Mouse (Mus musculus) midbrain, embryonic 15.5 days (tissue): ENCODE results near the gene Gm20388. TPM values are rescaled to one million over a fixed set of nuclear protein-coding genes. Genes with fewer than 3 reads are reported as not detected.
"Not testable (repeated sequence)": the region's sequence is repeated elsewhere in the genome, so short reads cannot be mapped to it uniquely, and the experiment has no call there.

Source experiments
- ATAC-seq: fragments of 200-750 bp; cut with Nextera tagmentation; replicated peaks from 2 replicates; pipeline ENCODE4 v1.8.0; 2017; ENCODE audit warnings: moderate TSS enrichment
- H3K27ac ChIP-seq: fragments of 300-500 bp; sonication (generic); 2 replicates; pipeline ENCODE4 v1.5.1; 2015; ENCODE audit warnings: mild to moderate bottlenecking, inconsistent platforms
- H3K27me3 ChIP-seq: fragments of 300-500 bp; sonication (generic); replicated peaks from 2 replicates; pipeline ENCODE4 v1.6.1; 2015; ENCODE audit warnings: inconsistent platforms
- H3K36me3 ChIP-seq: fragments of 300-500 bp; sonication (generic); replicated peaks from 2 replicates; pipeline ENCODE4 v1.6.1; 2015; ENCODE audit warnings: inconsistent platforms
- H3K4me1 ChIP-seq: fragments of 300-500 bp; sonication (generic); 2 replicates; pipeline ENCODE4 v1.6.1; 2015; ENCODE audit warnings: inconsistent platforms
- H3K4me2 ChIP-seq: fragments of 300-500 bp; sonication (generic); 2 replicates; pipeline ENCODE4 v1.6.1; 2015; ENCODE audit warnings: inconsistent platforms, mild to moderate bottlenecking, moderate library complexity
- H3K4me3 ChIP-seq: fragments of 300-500 bp; sonication (generic); 2 replicates; pipeline ENCODE4 v1.5.1; 2015; ENCODE audit warnings: mild to moderate bottlenecking, inconsistent platforms
- H3K9ac ChIP-seq: fragments of 300-500 bp; sonication (generic); 2 replicates; pipeline ENCODE4 v1.6.1; 2015; ENCODE audit warnings: mild to moderate bottlenecking, inconsistent platforms
- H3K9me3 ChIP-seq: fragments of 300-500 bp; sonication (generic); 2 replicates; pipeline ENCODE4 v1.6.1; 2016; ENCODE audit warnings: inconsistent platforms
- WGBS: fragments of 180-500 bp; shearing (Covaris S2); methylation state at CpG from one replicate; pipeline ENCODE4 v1.1.7; 2015; ENCODE audit warnings: mixed read lengths; 5-methylcytosine and 5-hydroxymethylcytosine counted together
- polyA plus RNA-seq: library from polyadenylated mRNA; unstranded; fragments of >200 nt; fragmentation: Nextera tagmentation; extraction: Ambion mirVana; gene quantifications from 2 replicates; pipeline ENCODE4 v1.2.1, GENCODE M21; 2015

The Gm20388 gene
- polyA plus RNA-seq, 1 experiment from 2014 or later = 5.6 TPM

DNA sequence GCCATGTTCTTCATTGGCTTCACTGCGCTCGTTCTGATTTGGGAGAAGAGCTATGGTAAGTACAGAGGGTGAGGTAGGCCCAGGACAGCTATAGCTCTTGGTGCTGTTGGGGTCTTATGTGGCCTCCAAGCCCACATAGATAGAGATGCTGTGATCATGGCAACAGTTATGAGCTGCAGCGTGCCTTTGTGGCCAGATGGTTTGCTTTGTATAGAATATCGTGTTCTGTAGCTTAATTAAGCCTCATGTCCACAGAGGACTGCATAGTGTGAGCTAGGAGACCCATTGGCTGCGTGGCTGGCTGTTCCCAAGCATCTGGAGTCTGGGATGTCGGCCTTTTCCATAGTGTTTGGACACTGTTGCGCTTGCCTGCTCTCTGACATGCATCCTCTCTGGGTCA lies 762.7 kb downstream of the Gm20388 start:
- H3K27me3 ChIP-seq = no peaks in the 10 kb centered on the region
- peaks cover 24% of the 10 kb centered on the region for H3K4me1 ChIP-seq
- H3K36me3 ChIP-seq = peaks cover 18% of the 10 kb centered on the region; the same call in 1 of the 2 replicates
- WGBS = 93% methylated on average over 7 of the region's 7 CpGs
- no peak overlapping the region for H3K9ac ChIP-seq
- no peak for ATAC-seq
- no peak overlapping the region for H3K27ac ChIP-seq
- H3K4me2 ChIP-seq = no peak overlapping the region
- H3K9me3 ChIP-seq = no peaks in the 10 kb centered on the region
- no peak overlapping the region for H3K4me3 ChIP-seq

- Histone ChIP-seq H3K4me3 (no peak overlapping the region), H3K4me2 (no peak overlapping the region), H3K9ac (no peak overlapping the region), H3K4me1 (peaks cover 8% of the 10 kb centered on the region; the same call in 1 of the 2 replicates), H3K9me3 (no peaks in the 10 kb centered on the region), H3K36me3 (peaks cover 18% of the 10 kb centered on the region; the same call in 1 of the 2 replicates), H3K27ac (no peak overlapping the region), H3K27me3 (no peaks in the 10 kb centered on the region)
- WGBS = 75% methylated on average over 8 of the region's 8 CpGs
- ATAC-seq = no peak
Observed at GRCm38 (mm10) chr8:120675718-120676117, 765.1 kb downstream of the Gm20388 start.

DNA sequence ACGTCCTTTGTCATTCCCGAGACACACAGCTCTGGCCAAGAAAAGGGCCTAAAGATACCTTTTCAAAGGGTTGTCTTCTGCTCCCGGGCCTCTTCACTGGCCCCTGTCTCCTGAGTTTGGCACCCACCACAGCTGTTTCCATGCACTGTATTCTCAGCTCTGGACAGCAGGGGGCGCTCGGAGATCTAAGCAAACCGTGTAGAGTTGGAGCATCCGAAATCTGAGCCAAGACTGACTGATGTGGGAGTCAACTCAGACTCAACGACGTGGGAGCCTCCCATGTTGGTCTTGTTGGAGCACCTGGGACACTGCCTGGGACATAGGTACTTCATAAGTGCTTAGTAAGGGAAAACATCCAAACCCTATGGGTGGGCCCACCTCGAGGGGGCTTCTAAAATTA lies 767.8 kb downstream of the Gm20388 start:
- no peak overlapping the region for H3K27ac ChIP-seq

DNA sequence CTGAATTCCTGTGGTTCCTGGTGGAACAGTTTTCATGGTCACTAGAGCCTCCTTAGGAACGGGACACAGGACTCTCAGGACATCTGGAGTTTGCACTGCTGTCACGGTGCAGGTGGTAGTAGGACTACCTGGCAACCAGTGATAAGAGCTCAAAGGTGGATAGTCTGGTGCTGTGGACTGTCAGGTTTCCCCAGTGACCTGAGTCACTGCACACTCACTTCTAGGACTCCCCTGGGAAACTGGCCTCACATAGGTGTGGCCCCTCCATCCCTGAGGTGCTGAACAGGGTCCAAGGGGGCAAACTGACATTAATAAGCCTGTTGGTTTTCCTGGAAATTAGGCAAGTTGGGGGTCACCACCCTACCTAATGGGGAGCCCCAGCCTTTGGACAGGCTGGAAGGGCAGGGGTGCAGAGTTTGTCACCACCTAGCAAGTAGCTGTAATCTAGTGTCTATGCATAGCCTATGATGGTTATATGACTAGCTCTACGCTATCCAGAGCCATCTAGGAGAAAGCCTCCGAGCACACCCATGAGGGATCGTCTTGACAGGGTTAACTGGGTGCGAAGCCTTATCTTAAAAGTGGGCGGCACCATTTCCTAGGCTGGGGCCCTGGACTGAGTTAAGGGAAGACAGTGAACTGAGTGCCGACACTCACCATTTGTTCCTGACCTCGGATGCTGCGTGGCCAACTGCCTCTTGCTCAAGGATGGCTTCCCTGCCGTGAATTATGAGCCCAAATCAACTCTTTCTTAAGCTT lies 769.2 kb downstream of the Gm20388 start:
- WGBS = 78% methylated on average over 11 of the region's 11 CpGs
- no peaks in the 10 kb centered on the region for H3K36me3 ChIP-seq
- no peaks in the 10 kb centered on the region for H3K9me3 ChIP-seq

More for the DNA sequence above, 767.8 kb downstream of the Gm20388 start:
- Histone ChIP-seq H3K4me2 (no peak overlapping the region), H3K36me3 (peaks cover 2% of the 10 kb centered on the region; the same call in 1 of the 2 replicates), H3K4me1 (no peaks in the 10 kb centered on the region; the same call in 1 of the 2 replicates), H3K9ac (no peak overlapping the region), H3K9me3 (no peaks in the 10 kb centered on the region), H3K4me3 (no peak overlapping the region), H3K27me3 (no peaks in the 10 kb centered on the region)
- 11% methylated on average over 10 of the region's 10 CpGs for WGBS
- ATAC-seq = 0 out of 2 replicates have a peak, but pooled peaks have one; percentile 56

GRCm38 (mm10) chr8:120680405-120680804 lies 769.8 kb downstream of the Gm20388 start:
- H3K4me2 ChIP-seq, H3K4me3 ChIP-seq, H3K27me3 ChIP-seq, H3K9ac ChIP-seq, H3K36me3 ChIP-seq, H3K27ac ChIP-seq, H3K4me1 ChIP-seq, ATAC-seq, H3K9me3 ChIP-seq: not testable (repeated sequence)
- 58% methylated on average over 7 of the region's 7 CpGs for WGBS

More for the DNA sequence above, 769.2 kb downstream of the Gm20388 start:
- no peaks in the 10 kb centered on the region for H3K27me3 ChIP-seq
- H3K27ac ChIP-seq = no peak overlapping the region
- no peaks in the 10 kb centered on the region; the same call in 1 of the 2 replicates for H3K4me1 ChIP-seq
- H3K4me2 ChIP-seq = no peak overlapping the region
- ATAC-seq = no peak
- H3K9ac ChIP-seq = no peak overlapping the region
- no peak overlapping the region for H3K4me3 ChIP-seq

DNA sequence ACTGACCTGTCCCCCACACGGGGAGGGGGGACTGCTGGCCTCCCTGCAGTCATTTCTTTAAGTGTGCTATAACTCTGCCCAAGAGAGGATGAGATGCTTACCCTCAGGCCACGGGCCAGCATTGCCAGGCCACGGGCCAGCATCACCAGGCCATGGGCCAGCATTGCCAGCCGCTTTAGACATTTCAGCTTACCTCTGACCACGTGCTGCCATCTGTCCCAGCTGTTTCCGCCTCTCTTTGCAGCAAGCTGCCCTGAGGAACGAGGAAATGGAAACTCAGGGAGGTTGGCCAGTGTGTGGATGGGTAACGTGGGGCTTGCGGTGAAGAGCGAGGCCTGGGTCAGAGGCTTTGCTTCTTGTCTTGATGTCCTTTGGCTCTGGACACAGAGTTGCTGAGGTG lies 770.5 kb downstream of the Gm20388 start:
- ATAC-seq = no peak
- H3K9ac ChIP-seq = no peak overlapping the region
- H3K27me3 ChIP-seq = no peaks in the 10 kb centered on the region
- H3K4me3 ChIP-seq = no peak overlapping the region
- no peak overlapping the region for H3K4me2 ChIP-seq
- WGBS = 79% methylated on average over 10 of the region's 10 CpGs
- H3K27ac ChIP-seq = no peak overlapping the region
- no peaks in the 10 kb centered on the region for H3K9me3 ChIP-seq
- H3K4me1 ChIP-seq = no peaks in the 10 kb centered on the region; the same call in 1 of the 2 replicates
- H3K36me3 ChIP-seq = no peaks in the 10 kb centered on the region

- ATAC-seq = no peak
Observed at GRCm38 (mm10) chr8:120683602-120684001, 773.0 kb downstream of the Gm20388 start.

DNA sequence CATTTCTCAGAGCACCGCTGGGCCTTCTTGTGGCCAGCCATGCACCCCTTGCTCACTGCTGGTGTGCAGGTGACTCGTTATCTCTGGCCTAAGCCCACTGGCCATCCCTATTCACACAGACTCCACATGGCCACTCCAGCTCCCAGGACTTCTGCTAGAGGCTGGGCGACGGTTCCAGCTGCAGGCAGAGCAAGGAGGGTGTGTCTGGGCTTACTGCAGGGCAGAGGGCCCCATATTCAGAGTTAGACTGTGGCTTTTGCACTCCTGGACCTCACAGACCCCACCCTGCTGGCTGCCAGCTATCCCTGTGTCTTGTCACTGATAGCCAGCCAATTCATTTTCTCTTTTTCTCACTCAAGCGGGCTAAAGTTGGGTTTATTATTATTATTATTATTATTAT lies 773.4 kb downstream of the Gm20388 start:
- no peak for ATAC-seq
- H3K27me3 ChIP-seq = no peaks in the 10 kb centered on the region
- no peak overlapping the region for H3K4me3 ChIP-seq
- H3K9me3 ChIP-seq = no peaks in the 10 kb centered on the region
- no peak overlapping the region for H3K9ac ChIP-seq
- no peak overlapping the region for H3K4me2 ChIP-seq
- no peak overlapping the region for H3K27ac ChIP-seq
- H3K36me3 ChIP-seq = no peaks in the 10 kb centered on the region
- 52% methylated on average over 5 of the region's 5 CpGs for WGBS
- no peaks in the 10 kb centered on the region; the same call in 1 of the 2 replicates for H3K4me1 ChIP-seq

More at GRCm38 (mm10) chr8:120683602-120684001, 773.0 kb downstream of the Gm20388 start:
- Histone ChIP-seq H3K4me1 (no peaks in the 10 kb centered on the region; the same call in 1 of the 2 replicates), H3K27me3 (no peaks in the 10 kb centered on the region), H3K36me3 (no peaks in the 10 kb centered on the region), H3K4me3 (no peak overlapping the region), H3K27ac (no peak overlapping the region), H3K9ac (no peak overlapping the region), H3K4me2 (no peak overlapping the region), H3K9me3 (no peaks in the 10 kb centered on the region)
- 15% methylated on average over 10 of the region's 10 CpGs for WGBS

- Histone ChIP-seq H3K36me3 (no peaks in the 10 kb centered on the region), H3K9me3 (no peaks in the 10 kb centered on the region), H3K4me3 (no peak overlapping the region), H3K27ac (no peak overlapping the region), H3K9ac (no peak overlapping the region), H3K27me3 (no peaks in the 10 kb centered on the region), H3K4me2 (no peak overlapping the region), H3K4me1 (no peaks in the 10 kb centered on the region; the same call in 1 of the 2 replicates)
- ATAC-seq = no peak
- 73% methylated on average over 5 of the region's 5 CpGs for WGBS
Observed at GRCm38 (mm10) chr8:120685097-120685496, 774.5 kb downstream of the Gm20388 start.

DNA sequence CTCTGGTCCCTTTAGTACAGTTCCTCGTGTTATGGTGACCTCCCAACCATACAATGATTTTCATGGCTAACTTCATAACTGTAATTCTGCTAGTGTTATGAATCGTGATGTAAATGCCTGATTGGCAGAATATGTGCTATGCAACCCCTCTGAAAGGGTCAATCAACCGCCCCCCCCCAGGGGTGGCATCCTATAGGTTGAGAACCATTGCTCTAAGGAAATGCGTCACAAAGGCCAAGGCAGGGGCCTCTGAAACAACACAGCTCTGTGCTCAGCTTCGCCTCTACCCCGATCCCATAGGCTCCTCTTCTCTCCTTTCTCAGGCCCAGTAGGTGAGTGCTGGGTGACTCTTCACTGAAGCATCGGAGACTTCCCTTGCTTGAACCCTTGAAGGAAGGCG lies 775.0 kb downstream of the Gm20388 start:
- no peaks in the 10 kb centered on the region for H3K9me3 ChIP-seq
- H3K4me3 ChIP-seq = no peak overlapping the region
- H3K27me3 ChIP-seq = no peaks in the 10 kb centered on the region
- WGBS = 82% methylated on average over 8 of the region's 8 CpGs
- no peak overlapping the region for H3K4me2 ChIP-seq
- H3K36me3 ChIP-seq = no peaks in the 10 kb centered on the region
- no peak overlapping the region for H3K9ac ChIP-seq
- ATAC-seq = no peak
- H3K27ac ChIP-seq = no peak overlapping the region
- H3K4me1 ChIP-seq = no peaks in the 10 kb centered on the region; the same call in 1 of the 2 replicates

GRCm38 (mm10) chr8:120686051-120686450 lies 775.4 kb downstream of the Gm20388 start:
- no peak for ATAC-seq
- 88% methylated on average over 13 of the region's 13 CpGs for WGBS

GRCm38 (mm10) chr8:120686576-120686975 lies 775.9 kb downstream of the Gm20388 start:
- H3K9ac ChIP-seq = no peak overlapping the region
- H3K27me3 ChIP-seq = no peaks in the 10 kb centered on the region
- 80% methylated on average over 5 of the region's 5 CpGs for WGBS
- no peaks in the 10 kb centered on the region for H3K9me3 ChIP-seq
- H3K4me3 ChIP-seq = no peak overlapping the region
- H3K36me3 ChIP-seq = no peaks in the 10 kb centered on the region
- no peak overlapping the region for H3K4me2 ChIP-seq
- no peaks in the 10 kb centered on the region; the same call in 1 of the 2 replicates for H3K4me1 ChIP-seq
- ATAC-seq = no peak
- no peak overlapping the region for H3K27ac ChIP-seq

More at GRCm38 (mm10) chr8:120686051-120686450, 775.4 kb downstream of the Gm20388 start:
- Histone ChIP-seq H3K4me3 (no peak overlapping the region), H3K27ac (no peak overlapping the region), H3K9me3 (no peaks in the 10 kb centered on the region), H3K27me3 (no peaks in the 10 kb centered on the region), H3K36me3 (no peaks in the 10 kb centered on the region), H3K4me2 (no peak overlapping the region), H3K9ac (no peak overlapping the region), H3K4me1 (no peaks in the 10 kb centered on the region; the same call in 1 of the 2 replicates)

DNA sequence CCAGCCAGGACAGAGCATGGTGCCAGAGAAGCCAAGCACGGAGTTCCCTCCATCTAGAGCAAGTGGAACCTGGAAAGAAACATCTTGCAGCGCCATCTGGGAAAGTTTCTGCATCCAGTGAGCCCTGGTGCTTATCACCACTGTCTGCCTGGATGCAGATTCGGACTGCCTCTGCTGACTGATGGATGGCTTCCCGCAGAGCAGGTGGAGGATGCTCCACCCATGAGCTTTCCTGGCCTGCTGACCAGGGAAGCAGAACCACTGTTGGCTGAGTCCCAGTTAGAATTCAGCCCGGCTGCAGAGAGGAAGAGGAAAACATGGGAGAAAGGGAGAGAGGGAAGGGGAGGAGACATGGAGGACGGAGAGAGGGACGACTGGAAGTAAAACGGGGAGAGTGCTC lies 777.1 kb downstream of the Gm20388 start:
- Histone ChIP-seq H3K27me3 (no peaks in the 10 kb centered on the region), H3K36me3 (no peaks in the 10 kb centered on the region), H3K4me1 (no peaks in the 10 kb centered on the region; the same call in 1 of the 2 replicates)

More for the DNA sequence above, 777.1 kb downstream of the Gm20388 start:
- no peak overlapping the region for H3K27ac ChIP-seq
- no peak overlapping the region for H3K4me3 ChIP-seq
- H3K9ac ChIP-seq = no peak overlapping the region
- no peaks in the 10 kb centered on the region for H3K9me3 ChIP-seq
- H3K4me2 ChIP-seq = no peak overlapping the region
- WGBS = 75% methylated on average over 8 of the region's 8 CpGs
- no peak for ATAC-seq
